11 mouse cellular contexts compared by ENCODE assay signal in genomic region chr19:3742716-3743115, GRCm38 (mm10). TPM values are rescaled to one million over a fixed set of nuclear protein-coding genes. Genes with fewer than 3 reads are reported as not detected.
DNase-seq lines count a peak whose midpoint lies in the region; ATAC-seq and TF ChIP-seq lines count a peak whose summit lies in the region.
"Had no signal": no experiment of that assay in that cellular context is flagged by ENCODE, and none has a peak within 500 bp of the region (broad histone marks: within the 10 kb centered on the region; RNA-seq: fewer than 3 reads in every experiment).

No protein-coding gene starts in this region.

- no peaks in the 10 kb centered on the region for H3K36me3 ChIP-seq in forebrain, embryonic 13.5 days (ENCODE audit: poor library complexity, severe bottlenecking)
- H3K36me3 ChIP-seq in midbrain, embryonic 10.5 days: no peaks in the 10 kb centered on the region

- no peaks in the 10 kb centered on the region for H3K9me3 ChIP-seq in forebrain, embryonic 13.5 days (replicated peaks)
- H3K9me3 ChIP-seq in midbrain, embryonic 10.5 days (replicated peaks): peaks cover 7% of the 10 kb centered on the region; the same call in 1 of the 2 replicates

- peak; percentile 8 for DNase-seq in embryo, embryonic 10.5 days (ENCODE audit: low spot score)
- DNase-seq in embryo, embryonic 10 days (ENCODE audit: low spot score): no peak
- DNase-seq in brain, embryonic 14.5 days (ENCODE audit: low read depth): peak; percentile 43
- DNase-seq in midbrain, embryonic 10.5 days (ENCODE audit: low spot score): no peak
- no peak for DNase-seq in adrenal gland, adult 8-10 months
- no peak for DNase-seq in right cerebral cortex, adult 18-20 months
- no peak for DNase-seq in kidney, adult 8-10 months
- DNase-seq: heart, adult 18-20 months had no signal

- no peak for ATAC-seq in forebrain, embryonic 13.5 days

- TF ChIP-seq POLR2A in brain, embryonic 14.5 days (IDR thresholded peaks at IDR 0.05; ENCODE audit: borderline replicate concordance, extremely low read depth, insufficient read depth, insufficient read length, poor library complexity, severe bottlenecking): no peak

- H3K27me3 ChIP-seq in forebrain, embryonic 13.5 days: no peaks in the 10 kb centered on the region
- H3K27me3 ChIP-seq in midbrain, embryonic 10.5 days (ENCODE audit: low read depth, poor library complexity, severe bottlenecking): no peaks in the 10 kb centered on the region

- H3K4me3 ChIP-seq in forebrain, embryonic 13.5 days: no peak overlapping the region
- H3K4me3 ChIP-seq in midbrain, embryonic 10.5 days: no peak overlapping the region
- H3K4me3 ChIP-seq: erythroblast, embryonic 14.5 days; megakaryocyte, embryonic 14.5 days had no signal

- H3K4me2 ChIP-seq in forebrain, embryonic 13.5 days: peak overlapping the region; percentile 72

- H3K27ac ChIP-seq in forebrain, embryonic 13.5 days: no peak overlapping the region; the same call in 1 of the 2 replicates
- H3K27ac ChIP-seq in midbrain, embryonic 10.5 days (replicated peaks): peak overlapping the region; percentile 47; the same call in 1 of the 2 replicates

- TF ChIP-seq CTCF in brain, embryonic 14.5 days (IDR thresholded peaks at IDR 0.05; ENCODE audit: borderline replicate concordance, extremely low read depth, insufficient read depth, insufficient read length): no peak

- WGBS in forebrain, embryonic 13.5 days: 47% methylated on average over 4 of the region's 4 CpGs
- WGBS in midbrain, embryonic 10.5 days: 54% methylated on average over 4 of the region's 4 CpGs

- peaks cover 14% of the 10 kb centered on the region for H3K4me1 ChIP-seq in forebrain, embryonic 13.5 days
- H3K4me1 ChIP-seq in midbrain, embryonic 10.5 days: peaks cover 17% of the 10 kb centered on the region

- H3K9ac ChIP-seq in forebrain, embryonic 13.5 days: no peak overlapping the region

RNA-seq across cellular contexts. Expression of gene Kmt5b, which starts 24.5 kb away (rescaled TPM):
- 46.7 and 62.8 TPM in 2 replicates for polyA plus RNA-seq in brain, embryonic 14.5 days (2012; rRNA removed)
- polyA plus RNA-seq in forebrain, embryonic 13.5 days (2015; fragmentation: Nextera tagmentation; extraction: Ambion mirVana): 43.3 and 52.7 TPM in 2 replicates
- 29.7 and 38.3 TPM in 2 replicates for polyA plus RNA-seq in midbrain, embryonic 10.5 days (2016; fragmentation: Nextera tagmentation; extraction: Ambion mirVana)
- 10 to 100 TPM; 46.7 to 80.0 (median 62.7) TPM for total RNA-seq in adrenal gland, adult 8-10 months (2022)

RNA-seq across cellular contexts. Expression of gene 1810055G02Rik, which starts 34.6 kb away (rescaled TPM):
- 48.5 and 50.3 TPM in 2 replicates for polyA plus RNA-seq in brain, embryonic 14.5 days (2012; rRNA removed)
- 27.8 and 32.6 TPM in 2 replicates for polyA plus RNA-seq in forebrain, embryonic 13.5 days (2015; fragmentation: Nextera tagmentation; extraction: Ambion mirVana)
- polyA plus RNA-seq in midbrain, embryonic 10.5 days (2016; fragmentation: Nextera tagmentation; extraction: Ambion mirVana): 47.1 and 48.6 TPM in 2 replicates
- 10 to 100 TPM; 29.1 to 42.7 (median 32.1) TPM for total RNA-seq in adrenal gland, adult 8-10 months (2022)

RNA-seq across cellular contexts. Expression of gene Lrp5, which starts 56.4 kb away (rescaled TPM):
- 4.8 and 10.7 TPM in 2 replicates for polyA plus RNA-seq in brain, embryonic 14.5 days (2012; rRNA removed)
- 2.0 and 2.2 TPM in 2 replicates for polyA plus RNA-seq in forebrain, embryonic 13.5 days (2015; fragmentation: Nextera tagmentation; extraction: Ambion mirVana)
- 2.3 and 2.5 TPM in 2 replicates for polyA plus RNA-seq in midbrain, embryonic 10.5 days (2016; fragmentation: Nextera tagmentation; extraction: Ambion mirVana)
- 100 to 1,000 TPM in 3 of 4 experiments, 10 to 100 TPM in 1; 99.3 to 161 (median 120) TPM for total RNA-seq in adrenal gland, adult 8-10 months (2022)

Comparison
In these comparisons a context has a peak if more than half of its experiments do, and no peak if none do; other contexts are left out.
1. DNase-seq: peak in embryo, embryonic 10.5 days (single experiment) and brain, embryonic 14.5 days (single experiment); none in embryo, embryonic 10 days (single experiment), midbrain, embryonic 10.5 days (single experiment), adrenal gland, adult 8-10 months (single experiment), right cerebral cortex, adult 18-20 months (single experiment) and kidney, adult 8-10 months (0 of 2).